Mouse (Mus musculus) MEL (cell line): ENCODE data around the gene Tgm3.

Experiments used
- CTCF ChIP-seq, 3 experiments: IDR thresholded peaks in 2 of 3; conservative IDR thresholded peaks in 1 of 3; 2 replicates each; pipeline ENCODE4 v1.5.1; 2011 to 2012; ENCODE audit warnings: low read length in 3 of 3, low read depth in 2 of 3, mild to moderate bottlenecking in 2 of 3, improper control_type of control experiment in 1 of 3, inconsistent platforms in 1 of 3, mixed read lengths in 1 of 3, moderate library complexity in 1 of 3; ENCODE audit not compliant: control insufficient read depth in 1 of 3, insufficient read depth in 1 of 3, poor library complexity in 1 of 3, severe bottlenecking in 1 of 3
- NELFE ChIP-seq: IDR thresholded peaks from 2 replicates; pipeline ENCODE4 v1.6.1; 2011; ENCODE audit warnings: low read depth, low read length, improper control_type of control experiment

GRCm38 (mm10) chr2:130015196-130015595 is 3.0 kb downstream of the Tgm3 start:
- TF ChIP-seq CTCF (IDR thresholded peaks at IDR 0.05 in 2 of 3, conservative IDR thresholded peaks at IDR 0.05 in 1 of 3; ENCODE audit: control insufficient read depth in 1 of 3, insufficient read depth in 1 of 3, low read depth in 2 of 3, low read length in 3 of 3, poor library complexity in 1 of 3, severe bottlenecking in 1 of 3), result no peak
- TF ChIP-seq NELFE, result no peak
